Mouse (Mus musculus): ENCODE results near the gene Mcm5.
A peak's percentile ranks its signal among the peaks of the same experiment; 100 is the strongest.

The Mcm5 gene

DNA sequence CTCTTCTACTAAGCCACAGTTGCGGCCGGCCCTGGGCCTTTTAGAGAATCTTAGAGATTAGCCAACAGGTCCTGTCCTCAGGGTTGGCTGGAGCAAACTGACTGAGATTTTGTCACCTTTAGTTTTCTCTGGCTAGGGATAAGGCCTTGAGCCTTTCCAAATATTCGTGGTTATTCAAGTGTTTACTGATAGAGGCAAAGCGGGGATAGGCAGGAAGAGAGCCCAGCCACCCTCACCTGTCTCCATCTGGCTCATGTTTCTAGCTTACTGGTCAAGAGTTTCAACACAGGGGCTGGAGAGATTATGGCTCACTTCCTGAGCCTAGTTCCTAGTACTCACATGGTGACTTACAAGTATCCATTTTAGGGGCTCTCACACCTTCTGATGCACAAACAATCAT is 6.4 kb upstream of the Mcm5 start:
- DNase-seq (ENCODE audit: low spot score), result no peak

DNA sequence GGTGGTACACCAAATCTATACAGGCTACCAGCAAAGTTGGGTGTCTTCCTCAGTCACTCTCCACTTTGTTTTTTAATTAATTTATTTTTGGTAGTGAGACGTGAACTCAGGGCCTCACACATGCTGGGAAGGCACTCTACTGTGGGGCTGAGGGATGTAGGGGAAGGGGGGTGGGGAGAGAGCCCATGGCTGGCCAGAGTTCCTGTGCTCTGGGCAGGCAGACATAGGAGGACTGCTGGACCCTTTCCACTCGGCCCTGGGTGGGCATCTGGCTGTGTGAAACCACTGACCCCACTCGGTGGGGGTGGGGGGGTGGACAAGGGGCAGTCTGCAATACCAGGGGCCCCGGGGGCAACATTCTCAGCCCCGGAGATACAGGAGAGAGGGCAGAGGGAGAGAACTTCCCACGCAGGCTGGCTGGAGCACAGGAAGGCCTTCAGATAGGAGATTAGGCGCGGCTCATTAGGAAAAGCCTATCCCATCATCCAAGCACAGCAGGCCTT is 5.9 kb upstream of the Mcm5 start:
- DNase-seq (ENCODE audit: low spot score), result no peak

DNA sequence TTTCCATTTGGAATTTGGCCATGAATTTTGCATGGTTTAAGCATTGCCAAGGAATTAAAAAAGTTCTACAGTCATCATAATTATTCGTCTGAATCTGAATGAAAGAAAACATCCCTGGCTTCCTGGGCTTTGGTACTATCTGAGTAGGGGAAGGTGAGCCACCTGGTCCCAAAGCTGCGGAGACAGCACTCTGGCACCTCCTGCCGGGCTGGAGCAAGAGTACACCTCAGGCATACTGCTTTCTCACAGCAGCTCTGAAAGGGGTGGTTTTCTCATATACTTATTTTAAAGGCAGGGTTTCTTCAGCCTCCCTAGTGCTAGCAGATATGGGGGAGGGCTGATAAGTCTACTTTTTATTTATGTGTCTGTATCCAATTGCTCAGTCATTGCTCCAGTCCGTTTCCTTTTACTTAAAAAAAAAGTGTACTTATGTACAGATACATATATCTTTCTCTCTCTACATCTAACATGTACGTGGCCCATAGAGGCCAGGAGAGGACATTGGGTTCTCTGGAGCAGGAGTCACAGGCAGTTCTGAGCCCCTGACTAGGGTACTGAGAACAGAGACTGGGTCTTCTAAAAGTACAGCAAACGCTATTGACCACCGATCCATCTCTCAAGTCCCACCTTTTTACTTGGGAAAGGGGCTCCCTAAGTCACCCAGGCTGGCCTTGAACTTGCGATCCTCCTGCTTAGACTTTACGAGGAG is 688 bp upstream of the Mcm5 start:
- DNase-seq (ENCODE audit: low spot score), result peak; percentile 87

DNA sequence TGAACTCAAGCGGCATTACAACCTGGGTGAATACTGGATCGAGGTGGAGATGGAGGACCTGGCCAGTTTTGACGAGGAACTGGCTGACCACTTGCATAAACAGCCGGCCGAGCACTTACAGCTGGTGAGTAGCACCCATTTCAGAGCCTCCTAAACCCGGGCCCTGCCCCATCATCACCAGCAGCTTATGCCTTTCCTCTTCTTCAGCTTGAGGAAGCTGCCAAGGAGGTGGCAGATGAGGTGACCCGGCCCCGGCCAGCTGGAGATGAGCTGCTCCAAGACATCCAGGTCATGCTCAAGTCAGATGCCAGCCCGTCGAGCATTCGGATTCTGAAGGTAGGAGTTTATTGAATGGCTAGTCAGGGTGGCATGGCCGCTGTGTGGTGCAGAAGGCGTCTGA is 724 bp downstream of the Mcm5 start:
- DNase-seq (ENCODE audit: low spot score), result no peak

DNA sequence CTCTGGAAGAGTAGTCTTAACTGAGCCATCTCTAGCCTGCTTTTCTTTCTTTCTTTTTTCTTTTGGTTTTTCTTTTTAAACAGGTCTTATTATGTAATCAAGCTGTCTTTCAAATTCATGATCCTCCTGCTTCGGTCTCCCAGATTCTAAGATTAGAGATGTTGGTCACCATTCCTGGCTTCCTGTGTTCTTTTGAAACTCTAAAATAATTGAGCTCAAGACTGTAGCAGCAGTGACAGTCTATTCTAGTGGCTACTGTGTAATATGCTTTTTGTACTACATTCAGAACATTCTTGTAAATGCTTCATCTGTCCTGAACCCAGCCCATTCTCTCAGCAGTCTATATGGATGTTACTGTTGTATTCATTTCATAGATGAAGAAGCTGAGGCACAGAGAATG is 9.1 kb downstream of the Mcm5 start:
- DNase-seq (ENCODE audit: low spot score), result no peak

DNA sequence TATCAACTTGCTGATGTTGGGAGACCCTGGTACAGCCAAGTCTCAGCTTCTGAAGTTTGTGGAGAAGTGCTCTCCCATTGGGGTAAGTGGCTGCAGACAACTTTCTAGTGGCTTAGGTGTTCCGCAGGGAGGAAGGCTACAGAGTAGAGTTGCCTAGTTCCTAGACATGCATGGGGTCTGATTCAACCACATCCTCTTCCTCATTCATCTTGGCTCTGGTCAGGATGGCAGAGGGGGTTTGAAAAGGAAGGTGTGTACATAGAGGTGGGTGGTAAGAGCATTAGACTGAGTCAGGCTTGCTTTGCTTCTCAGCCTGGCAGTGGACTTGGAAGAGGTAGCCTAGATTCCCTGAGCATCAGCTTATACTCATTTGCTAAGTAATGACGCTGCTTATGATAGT is 9.9 kb downstream of the Mcm5 start:
- DNase-seq (ENCODE audit: low spot score), result no peak

DNA sequence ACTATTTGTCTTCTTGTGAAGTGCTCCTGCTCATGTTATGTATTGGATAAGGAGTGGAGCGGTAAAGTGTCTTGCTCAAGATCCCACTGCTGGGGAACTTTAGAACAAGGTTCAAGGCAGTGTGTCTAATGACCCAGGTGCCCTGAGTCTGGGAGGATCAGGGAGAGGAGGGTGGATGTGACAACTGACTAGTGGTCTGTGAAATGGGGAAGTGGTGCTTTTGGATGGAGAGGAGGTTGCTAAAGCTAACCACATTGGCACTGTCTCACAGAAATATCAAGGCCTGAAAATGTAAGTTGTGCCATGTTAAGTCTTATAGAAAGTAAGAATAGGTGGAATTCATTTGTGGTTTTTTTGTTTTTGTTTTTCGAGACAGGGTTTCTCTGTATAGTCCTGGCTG is 10.4 kb downstream of the Mcm5 start:
- DNase-seq (ENCODE audit: low spot score), result no peak

DNA sequence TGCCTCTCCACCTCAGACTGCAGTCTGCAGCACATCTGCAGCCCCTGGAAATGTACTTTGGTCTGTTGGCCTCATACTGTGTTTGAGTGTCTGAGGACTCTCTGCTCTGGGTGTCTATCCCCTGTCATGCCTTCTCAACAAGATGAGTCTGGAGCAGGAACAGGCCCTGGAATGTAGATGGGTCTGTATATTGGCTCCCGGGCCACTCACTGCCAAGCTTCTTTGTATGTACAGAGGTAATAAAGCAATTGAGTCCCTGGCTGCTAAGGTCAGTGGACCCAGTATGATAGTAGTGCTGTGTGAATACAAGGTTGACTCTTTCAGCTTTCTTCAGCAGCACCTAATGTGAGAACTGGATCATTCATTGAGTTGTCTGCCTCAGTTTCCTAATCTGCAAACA is 18.0 kb downstream of the Mcm5 start:
- DNase-seq (ENCODE audit: low spot score), result no peak

DNA sequence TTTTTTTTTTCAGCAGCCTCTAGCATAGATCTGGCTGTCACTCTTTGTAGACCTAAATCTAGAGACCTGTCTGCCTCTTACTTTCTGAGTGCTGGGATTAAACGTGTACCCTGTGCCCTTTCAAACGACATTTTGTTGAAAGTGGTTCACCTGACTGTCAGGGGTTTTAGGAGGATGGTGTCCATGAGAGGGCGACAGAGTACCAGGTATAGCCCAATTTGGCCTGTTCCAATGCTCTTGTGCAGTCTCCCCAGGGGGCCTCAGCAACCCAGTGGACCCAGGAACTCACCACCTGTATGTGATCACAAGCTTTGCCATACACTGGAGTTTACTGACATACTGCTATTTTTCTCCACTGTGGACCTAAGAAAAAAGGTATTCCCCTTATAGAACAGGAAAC is 23.1 kb downstream of the Mcm5 start:
- DNase-seq (ENCODE audit: low spot score), result peak; percentile 57

DNA sequence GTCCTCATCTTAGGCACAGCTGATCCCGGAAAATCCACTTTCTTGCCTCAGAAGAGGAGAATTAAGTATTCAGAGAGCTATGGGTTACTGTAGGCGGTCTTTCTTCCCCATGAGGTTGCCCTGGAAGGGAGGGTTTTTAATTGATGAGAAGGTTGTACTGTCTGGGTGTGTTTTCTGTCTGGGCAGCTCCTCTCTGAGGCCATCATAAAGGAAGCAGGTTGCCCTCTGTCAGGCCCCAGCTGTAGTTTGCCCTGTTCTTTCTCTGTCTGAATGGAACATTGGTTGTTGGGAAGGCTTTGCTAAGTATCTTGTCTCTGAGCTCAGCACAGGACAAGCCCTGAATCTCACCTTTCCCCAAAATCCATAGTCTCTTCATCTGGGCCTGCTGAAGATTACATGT is 24.0 kb downstream of the Mcm5 start:
- no peak for DNase-seq (ENCODE audit: low spot score)

DNA sequence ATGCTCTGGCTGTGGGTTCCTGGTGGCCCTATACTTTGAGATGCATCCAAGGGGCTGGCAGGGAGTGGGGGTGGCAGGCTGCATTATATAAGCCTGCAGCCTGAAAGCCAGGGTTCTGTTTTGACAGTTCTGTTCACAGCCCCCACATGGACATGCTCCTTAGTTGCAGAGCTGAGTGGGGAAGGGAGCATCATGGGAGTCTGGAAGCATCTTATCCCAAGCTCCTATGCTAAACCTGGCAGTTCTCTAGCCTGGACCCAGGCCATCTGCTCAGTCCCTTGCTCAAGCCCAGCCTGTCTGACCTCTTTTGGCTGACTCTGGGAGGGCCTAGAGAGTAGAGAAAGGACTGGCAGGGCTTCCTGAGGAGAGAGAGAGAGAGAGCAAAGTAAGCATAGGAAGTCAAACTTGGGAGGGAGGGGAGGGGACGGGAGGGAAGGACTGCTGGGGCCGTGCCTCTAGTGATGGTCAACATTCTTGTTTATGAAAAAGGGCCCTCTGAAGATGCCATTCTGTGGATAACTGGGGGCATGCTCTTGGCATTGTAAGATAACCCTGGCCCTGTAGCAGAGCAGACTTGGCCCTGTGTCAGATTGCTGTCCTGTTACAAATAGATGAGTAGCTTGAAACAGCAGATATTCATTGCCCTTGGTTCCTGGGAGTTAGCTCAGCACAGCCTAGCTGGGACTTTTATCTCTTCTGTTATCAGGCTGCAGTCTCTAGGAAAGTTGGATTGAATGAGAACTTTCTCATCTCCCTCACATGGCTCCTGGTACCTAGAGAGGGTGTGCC is 25.4 kb downstream of the Mcm5 start:
- no peak for DNase-seq (ENCODE audit: low spot score)

DNA sequence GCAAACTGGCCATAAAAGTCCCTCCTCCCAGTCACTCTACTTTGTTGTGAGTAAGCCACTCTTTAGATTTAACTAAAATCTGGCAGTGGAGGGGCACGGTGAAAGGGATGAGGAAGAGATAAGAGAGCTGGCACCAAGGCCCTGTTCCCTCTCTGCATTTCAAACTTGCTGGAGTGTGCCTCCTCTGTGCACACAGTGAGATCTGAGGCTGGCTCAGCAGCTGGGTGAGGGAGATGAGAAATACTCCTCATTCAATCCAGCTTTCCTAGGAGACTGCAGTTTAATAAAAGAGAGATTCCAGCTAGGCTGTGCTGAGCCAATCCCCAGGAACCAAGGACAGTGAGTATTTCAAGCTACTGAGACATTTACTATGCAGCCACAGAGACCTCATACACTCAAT is 26.4 kb downstream of the Mcm5 start:
- no peak for DNase-seq (ENCODE audit: low spot score)

DNA sequence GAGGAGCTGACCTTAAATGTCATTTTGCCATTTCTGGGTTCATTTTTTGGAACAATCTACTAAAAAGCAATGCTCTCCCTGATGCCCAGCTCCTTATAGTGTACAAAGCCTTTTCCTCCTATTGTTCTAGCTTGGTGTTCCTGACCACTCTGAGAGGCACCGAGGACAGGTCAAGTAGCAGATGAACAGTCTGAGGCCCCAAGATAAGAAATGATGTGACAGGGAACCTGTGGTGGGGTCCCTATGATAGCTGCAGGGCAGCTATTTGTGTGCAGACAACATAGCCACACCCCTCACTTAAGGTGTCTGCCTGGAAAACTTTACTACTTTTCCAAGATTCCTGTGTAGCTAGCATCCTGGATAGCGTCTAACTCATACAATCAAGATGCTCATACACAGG is 26.9 kb downstream of the Mcm5 start:
- no peak for DNase-seq (ENCODE audit: low spot score)

DNA sequence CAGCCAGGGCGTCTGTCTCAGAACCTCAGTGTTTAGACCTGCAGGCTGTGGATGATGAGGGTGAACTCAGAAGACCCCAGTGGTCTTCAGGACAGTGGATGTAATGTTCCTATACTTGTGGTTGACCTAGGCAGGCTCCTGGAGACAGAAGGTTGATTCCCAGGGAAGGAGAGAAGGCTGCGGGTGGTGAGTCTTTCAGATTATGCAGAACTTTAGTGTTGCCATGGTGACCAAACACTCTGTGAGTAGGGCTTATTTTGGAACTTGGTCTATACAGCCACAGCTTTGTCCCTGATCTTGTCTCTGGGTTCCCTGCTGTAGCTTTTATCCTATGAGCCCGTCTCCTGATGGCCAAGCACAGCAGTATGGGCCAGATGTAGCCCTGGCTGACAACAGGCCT is 28.2 kb downstream of the Mcm5 start:
- no peak for DNase-seq (ENCODE audit: low spot score)

DNA sequence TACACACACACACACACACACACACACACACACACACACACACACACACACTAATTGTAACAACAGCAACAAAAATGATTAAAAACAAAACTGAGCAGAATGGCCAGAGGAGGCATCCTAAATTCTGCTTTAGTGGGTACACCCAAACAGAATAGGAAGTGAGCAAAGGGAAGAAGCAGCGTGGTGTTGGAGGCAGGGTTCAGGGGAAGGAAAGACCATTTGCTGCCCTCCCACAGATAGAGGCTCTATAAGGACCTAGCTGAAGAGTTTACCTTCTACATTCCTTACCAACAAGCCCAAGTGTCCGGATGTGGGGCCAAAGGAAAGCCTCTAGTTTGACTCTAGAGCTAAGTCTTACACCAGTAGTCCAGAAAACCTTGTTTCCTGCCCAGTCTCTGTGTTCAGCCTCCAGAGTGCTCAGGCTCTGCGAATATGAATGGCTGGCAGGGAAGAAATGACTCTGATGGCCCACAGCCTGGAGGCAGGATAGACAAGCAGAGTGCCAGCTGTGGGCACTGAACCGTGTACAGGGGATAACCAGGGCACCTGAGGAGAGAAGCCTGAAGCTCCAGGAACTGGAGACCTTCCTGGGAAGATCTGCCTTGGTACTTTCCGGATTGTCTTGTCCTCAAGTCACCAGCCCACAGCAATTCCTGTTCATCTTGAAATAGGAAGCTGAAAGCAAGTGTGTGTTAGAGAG is 41.7 kb downstream of the Mcm5 start:
- no peak for DNase-seq (ENCODE audit: low spot score)

DNA sequence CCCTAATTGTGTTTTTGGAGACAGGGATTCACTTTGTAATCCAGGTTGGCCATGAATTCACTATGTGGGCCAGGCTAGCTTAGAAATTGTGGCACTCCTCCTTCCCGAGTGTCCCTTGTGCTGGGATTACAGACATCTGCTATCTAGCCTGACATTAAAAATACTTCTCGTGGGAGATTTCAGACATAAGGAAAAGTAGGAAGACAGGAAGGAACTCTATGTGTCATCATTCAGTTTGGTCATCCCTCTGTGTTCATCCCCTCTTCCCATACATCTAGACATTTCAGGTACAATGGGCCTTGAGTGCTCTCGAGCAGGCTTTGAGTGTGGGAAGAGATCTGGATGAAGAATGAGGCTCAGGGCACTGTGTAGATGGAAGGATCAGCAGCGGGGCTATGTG is 42.4 kb downstream of the Mcm5 start:
- DNase-seq (ENCODE audit: low spot score), result no peak

DNA sequence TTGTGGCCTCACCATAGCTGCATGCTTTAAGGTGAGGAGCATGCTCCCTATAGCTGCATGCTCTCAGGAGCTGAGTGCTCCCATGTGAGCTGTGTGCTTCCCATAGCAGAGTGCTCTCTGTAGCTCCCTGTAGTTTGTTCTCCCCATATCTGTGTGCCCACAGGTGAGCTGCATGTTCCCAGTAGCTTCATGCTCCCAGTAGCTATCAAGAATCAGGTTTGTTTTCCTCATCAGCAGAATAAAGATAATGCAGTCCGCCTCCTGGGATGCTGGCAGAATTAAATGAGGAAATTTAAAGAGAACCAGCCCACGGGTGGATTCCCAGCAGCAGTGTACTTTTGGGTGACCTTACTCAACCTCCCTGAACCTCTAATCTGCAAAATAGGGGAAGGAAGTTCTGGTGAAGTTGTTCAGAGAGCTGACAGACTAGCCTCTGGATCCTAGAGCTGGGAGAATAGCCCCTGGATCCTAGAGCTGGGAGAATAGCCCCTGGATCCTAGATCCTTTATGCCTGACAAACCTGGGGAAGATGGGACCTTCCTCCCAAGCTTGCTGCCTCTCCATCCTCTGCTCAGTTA is 43.2 kb downstream of the Mcm5 start:
- no peak for DNase-seq (ENCODE audit: low spot score)

DNA sequence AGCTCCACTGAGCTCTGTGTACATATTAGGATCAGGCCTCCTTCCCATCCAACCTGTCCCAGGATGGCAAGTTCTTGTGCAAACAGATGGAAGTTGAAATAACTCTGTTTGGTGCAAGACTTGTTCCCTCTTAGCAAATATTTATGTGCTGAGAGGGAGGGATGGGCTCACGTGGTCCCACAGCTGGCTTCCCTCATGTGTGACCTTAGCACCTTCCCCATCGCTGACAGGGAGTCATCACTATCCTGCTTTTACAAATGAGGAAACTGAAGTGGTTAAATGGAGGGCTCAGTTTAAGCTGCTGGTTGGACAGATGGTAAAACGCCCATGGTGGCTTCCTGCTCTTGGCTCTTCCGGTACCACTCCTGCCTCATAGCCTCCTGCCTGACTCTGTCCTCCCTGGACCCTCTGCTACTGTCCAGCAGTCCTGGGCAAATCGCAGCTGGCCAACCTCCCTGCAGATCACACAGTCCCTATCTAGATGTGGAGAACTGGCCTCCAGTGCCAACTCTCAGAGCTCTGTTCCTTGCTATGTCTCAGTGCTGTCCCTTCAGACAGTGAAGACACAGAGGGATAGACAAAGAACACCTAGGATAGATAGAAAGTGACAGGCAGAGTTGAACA is 45.6 kb downstream of the Mcm5 start:
- no peak for DNase-seq (ENCODE audit: low spot score)

DNA sequence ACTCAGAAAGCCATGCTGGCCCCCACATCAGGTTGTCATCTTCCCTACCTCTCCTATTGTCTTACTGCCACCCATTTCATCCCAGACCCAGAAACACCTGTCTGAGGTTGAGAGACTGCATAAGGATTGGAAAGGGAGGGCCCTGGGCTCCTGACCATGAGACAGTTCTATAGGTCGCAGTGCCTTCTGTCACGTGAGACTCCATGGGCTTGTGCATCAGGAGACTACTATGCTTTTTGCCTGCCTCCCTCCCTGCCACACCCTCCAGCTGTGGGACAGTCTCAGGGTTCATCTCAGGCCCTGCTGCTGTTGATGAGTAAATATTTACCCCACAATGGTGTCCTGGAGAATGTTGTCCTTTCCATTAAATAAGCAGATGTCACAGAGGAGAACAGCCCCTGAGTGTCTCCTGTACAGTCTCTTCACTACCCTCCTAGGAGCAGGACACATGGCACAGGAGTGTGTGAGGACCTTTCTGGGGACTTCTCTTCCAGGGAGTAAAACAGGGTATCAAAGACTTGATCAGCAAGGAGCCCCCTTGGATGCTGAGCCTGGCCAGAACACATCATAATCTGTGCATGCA is 46.5 kb downstream of the Mcm5 start:
- DNase-seq (ENCODE audit: low spot score), result no peak

DNA sequence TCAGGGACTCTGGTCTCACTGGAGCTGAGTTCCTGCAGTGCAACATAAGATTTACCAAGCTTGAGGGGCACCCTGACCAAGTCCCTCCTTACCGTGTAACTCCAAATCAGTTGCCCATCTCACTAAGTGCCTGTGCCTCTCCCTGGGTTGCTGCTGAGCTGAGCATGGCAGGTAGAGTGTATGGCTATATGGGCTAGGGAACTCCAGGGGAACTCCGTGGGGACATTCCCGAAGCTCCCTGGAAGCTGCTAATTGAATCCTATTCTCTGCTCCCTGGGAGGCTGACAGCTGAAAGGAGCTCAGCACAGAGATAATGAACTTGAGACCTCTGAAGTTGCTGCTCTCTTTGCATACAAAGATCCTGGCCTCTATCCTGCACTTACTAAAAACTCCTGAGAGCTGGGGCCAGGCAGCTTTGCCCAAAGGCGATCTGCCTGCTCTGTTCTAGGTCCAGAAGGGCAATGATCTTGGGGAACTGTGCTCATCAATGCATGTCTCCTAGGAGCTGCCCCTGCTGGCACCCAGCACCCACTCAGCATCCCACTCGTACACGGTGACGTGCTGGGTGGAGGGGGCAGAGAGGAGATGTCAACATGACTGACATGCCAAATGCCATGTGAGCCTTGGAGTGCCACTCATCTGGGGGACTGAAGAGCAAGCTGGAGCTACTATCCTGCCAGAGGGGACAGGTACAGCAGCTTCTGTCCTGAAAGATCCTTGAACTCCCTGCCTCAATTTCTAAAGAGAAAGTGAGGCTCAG is 48.3 kb downstream of the Mcm5 start:
- no peak for DNase-seq (ENCODE audit: low spot score)

DNA sequence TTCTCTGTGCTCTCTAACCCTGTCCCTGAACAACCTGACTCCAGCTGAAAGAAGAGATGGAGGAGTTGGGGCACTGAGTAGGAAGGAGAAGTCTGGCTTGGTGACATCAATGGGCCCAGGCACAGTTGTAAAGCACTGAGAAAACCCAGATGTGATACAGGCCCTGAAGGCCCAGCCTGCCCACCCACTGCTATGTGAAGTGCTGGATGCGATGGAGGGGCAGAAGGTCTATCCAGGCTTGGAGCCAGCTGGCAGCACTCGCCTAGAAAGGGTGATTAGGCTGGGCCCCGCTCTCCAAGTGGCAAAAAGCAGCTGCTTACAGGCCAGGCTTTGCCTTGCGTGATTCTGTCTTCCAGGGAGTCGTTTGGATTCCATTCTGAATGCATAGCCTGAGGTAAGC is 60.0 kb downstream of the Mcm5 start:
- no peak for DNase-seq (ENCODE audit: low spot score)
